Mouse (Mus musculus) forebrain, embryonic 12.5 days (tissue): ENCODE measurements around the gene Farsa. TPM values are rescaled to one million over a fixed set of nuclear protein-coding genes. Genes with fewer than 3 reads are reported as not detected.

Source experiments
- ATAC-seq: fragments of 200-750 bp; cut with Nextera tagmentation; 2 replicates; pipeline ENCODE4 v1.8.0; 2017; ENCODE audit warnings: moderate TSS enrichment; ENCODE audit not compliant: low FRiP score
- H3K27ac ChIP-seq: fragments of 300-500 bp; sonication (generic); 2 replicates; pipeline ENCODE4 v1.5.1; 2016; ENCODE audit warnings: mild to moderate bottlenecking
- H3K27me3 ChIP-seq: fragments of 300-500 bp; sonication (generic); 2 replicates; pipeline ENCODE4 v1.6.1; 2016; ENCODE audit warnings: mild to moderate bottlenecking
- H3K36me3 ChIP-seq: fragments of 300-500 bp; sonication (generic); replicated peaks from 2 replicates; pipeline ENCODE4 v1.6.1; 2016; ENCODE audit warnings: mild to moderate bottlenecking
- H3K4me1 ChIP-seq: fragments of 300-500 bp; sonication (generic); 2 replicates; pipeline ENCODE4 v1.6.1; 2016
- H3K4me2 ChIP-seq: fragments of 300-500 bp; sonication (generic); 2 replicates; pipeline ENCODE4 v1.6.1; 2016; ENCODE audit warnings: mild to moderate bottlenecking, moderate library complexity
- H3K4me3 ChIP-seq: fragments of 300-500 bp; sonication (generic); replicated peaks from 2 replicates; pipeline ENCODE4 v1.5.1; 2016; ENCODE audit warnings: mild to moderate bottlenecking
- H3K9ac ChIP-seq: fragments of 300-500 bp; sonication (generic); 2 replicates; pipeline ENCODE4 v1.6.1; 2016; ENCODE audit warnings: mild to moderate bottlenecking
- H3K9me3 ChIP-seq: fragments of 300-500 bp; sonication (generic); 2 replicates; pipeline ENCODE4 v1.6.1; 2016
- WGBS: fragments of 180-500 bp; shearing (Covaris S2); methylation state at CpG from one replicate; pipeline ENCODE4 v1.1.7; 2016; 5-methylcytosine and 5-hydroxymethylcytosine counted together
- polyA plus RNA-seq: library from polyadenylated mRNA; unstranded; fragments of >200 nt; fragmentation: Nextera tagmentation; extraction: Ambion mirVana; gene quantifications from 2 replicates; pipeline ENCODE4 v1.2.1, GENCODE M21; 2016

The Farsa gene
- polyA plus RNA-seq, 1 experiment from 2014 or later, result 111 TPM

DNA sequence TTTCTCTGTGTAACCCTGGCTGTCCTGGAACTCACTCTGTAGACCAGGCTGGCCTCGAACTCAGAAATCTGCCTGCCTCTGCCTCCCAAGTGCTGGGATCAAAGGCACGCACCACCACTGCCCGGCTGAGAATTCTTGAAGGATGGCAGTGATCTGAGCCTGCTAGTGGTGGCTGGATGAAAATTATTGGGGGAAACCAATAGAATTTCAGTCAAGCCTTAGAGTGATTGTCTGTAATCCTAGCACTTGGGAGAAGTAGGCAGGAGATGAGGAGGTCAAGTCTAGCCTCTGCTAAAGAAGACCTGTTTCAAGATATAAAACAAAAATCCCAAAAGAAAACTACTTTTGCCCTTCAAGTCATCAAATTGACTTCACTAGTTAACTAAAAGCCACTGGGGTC is 355 bp upstream of the Farsa start:
- H3K9me3 ChIP-seq, result no peaks in the 10 kb centered on the region
- peak; percentile 1; the same call in 1 of the 2 replicates for ATAC-seq
- H3K9ac ChIP-seq, result 0 out of 2 replicates have a peak overlapping the region, but pooled peaks have one; percentile 81
- peaks cover 20% of the 10 kb centered on the region for H3K4me1 ChIP-seq
- no peak overlapping the region for H3K27ac ChIP-seq
- peak overlapping the region; percentile 67 for H3K4me3 ChIP-seq
- peak overlapping the region; percentile 86; the same call in 1 of the 2 replicates for H3K4me2 ChIP-seq
- no peaks in the 10 kb centered on the region for H3K27me3 ChIP-seq
- peaks cover 24% of the 10 kb centered on the region for H3K36me3 ChIP-seq
- 92% methylated on average over 3 of the region's 3 CpGs for WGBS

DNA sequence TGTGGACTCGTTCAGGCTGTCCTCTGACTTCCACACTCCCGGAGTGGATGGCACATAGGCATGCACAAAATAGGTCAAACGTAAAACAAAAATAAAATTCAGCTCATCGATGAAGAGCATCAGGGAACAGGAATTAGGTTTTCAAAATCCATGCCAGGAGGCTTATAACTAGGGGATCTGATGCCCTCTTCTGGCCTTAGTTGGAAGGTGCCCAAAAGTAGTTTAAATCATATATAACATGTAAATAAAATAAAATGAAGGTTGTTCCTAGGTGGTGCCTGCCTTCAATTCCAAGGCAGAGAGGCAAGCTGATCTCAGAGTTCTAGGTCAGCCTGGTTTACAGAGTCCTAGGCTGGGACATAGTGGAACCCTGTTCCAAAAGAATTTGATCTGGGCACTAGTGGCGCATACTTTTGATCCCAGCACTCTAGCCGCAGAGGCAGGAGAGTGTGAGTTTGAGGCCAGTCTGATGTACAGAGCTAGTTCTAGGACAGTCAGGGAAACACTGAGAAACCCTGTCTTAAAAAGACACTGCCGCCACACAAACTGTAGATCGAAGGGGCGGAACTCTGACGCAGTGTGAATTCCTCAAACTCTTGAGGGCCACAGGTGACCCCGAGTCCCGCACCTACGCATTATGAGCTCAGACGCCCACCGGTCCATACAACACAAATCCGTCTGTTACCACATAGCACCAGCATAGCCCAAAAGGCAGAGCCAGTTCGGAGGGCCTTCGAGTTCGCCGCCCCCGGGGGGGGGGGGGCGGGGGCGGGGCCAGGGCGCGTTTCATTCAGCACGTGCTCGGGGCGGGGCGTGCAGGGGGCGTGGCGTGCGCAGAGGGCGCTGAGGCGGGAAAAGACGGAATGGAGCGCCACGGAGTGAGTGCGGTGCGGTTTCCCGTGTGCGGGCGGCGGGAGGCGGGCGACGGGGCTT is 14.9 kb downstream of the Farsa start, which contains the start of gene Syce2:
Syce2 (plus strand) TSS at position 736 of the 933 bp plus-strand sequence.
- H3K36me3 ChIP-seq, result peaks cover 39% of the 10 kb centered on the region
- 0 out of 2 replicates have a peak within 1 kb of the TSS, but pooled peaks have one; percentile 25 for H3K27ac ChIP-seq
- H3K4me1 ChIP-seq, result peaks cover 16% of the 10 kb centered on the region
- ATAC-seq, result peak; percentile 64
- H3K27me3 ChIP-seq, result peaks cover 17% of the 10 kb centered on the region
- 17% methylated on average over 43 of the region's 46 CpGs for WGBS
- no peaks in the 10 kb centered on the region for H3K9me3 ChIP-seq
- H3K9ac ChIP-seq, result peak within 1 kb of the TSS; percentile 57
- H3K4me2 ChIP-seq, result peak within 1 kb of the TSS; percentile 82
- peak within 1 kb of the TSS; percentile 44 for H3K4me3 ChIP-seq

DNA sequence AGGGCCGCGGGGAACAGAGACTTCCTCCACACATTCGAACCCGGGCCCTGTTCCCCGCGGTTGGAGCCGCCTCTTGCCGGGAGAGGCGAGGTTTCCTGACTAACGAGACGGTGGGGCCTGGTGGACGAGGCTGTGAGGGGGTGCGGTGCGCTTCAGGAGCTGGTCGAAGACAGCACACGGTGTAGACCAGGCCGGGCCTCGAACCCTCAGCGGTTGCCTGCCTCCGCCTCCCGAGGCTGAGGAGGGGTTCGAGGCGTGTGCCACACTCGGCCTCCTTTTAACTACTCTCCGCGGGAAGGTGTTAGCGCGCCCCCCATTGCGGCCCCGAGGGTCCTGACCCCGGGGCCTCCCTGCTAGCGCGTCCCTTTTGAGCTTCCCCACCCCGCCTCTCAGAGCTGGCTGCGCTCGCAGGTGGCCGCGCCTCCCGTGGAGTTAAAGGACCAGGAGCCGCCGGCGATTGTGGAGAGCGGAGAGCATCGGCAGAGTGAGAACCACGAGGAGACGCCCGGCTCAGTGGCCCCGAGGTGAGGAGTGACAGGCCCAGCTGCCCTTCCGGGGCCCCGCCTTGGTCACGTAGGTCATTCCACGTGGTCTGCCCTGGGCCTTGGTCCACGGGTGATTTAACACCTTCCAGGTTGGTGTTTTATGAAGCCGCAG is 15.6 kb downstream of the Farsa start:
- H3K4me3 ChIP-seq, result peak overlapping the region; percentile 44
- 3% methylated on average over 54 of the region's 54 CpGs for WGBS
- H3K27ac ChIP-seq, result no peak overlapping the region
- H3K27me3 ChIP-seq, result peaks cover 17% of the 10 kb centered on the region
- peak overlapping the region; percentile 57 for H3K9ac ChIP-seq
- H3K4me2 ChIP-seq, result peak overlapping the region; percentile 82
- ATAC-seq, result peak; percentile 72
- no peaks in the 10 kb centered on the region for H3K9me3 ChIP-seq
- H3K4me1 ChIP-seq, result peaks cover 17% of the 10 kb centered on the region
- peaks cover 31% of the 10 kb centered on the region for H3K36me3 ChIP-seq

DNA sequence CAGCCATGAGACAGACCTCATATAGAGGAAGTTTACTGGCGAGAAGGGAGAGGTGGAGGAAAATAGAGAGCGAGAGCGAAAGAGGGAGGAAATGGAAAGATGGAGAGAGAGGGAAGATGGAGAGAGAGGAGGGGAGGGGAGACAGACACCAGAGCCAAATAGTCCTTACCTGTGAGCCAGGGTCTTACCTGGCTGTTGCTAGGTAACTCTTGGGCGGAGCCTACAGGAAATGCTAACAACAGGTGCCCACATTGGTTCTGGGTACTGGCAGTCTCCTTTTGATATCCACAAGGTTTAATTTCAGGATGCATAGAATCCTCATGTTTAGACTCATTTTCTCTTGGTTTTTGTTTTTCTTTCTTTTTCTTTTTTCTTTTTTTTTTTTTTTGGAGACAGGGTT is 16.2 kb downstream of the Farsa start:
- Histone ChIP-seq H3K9ac (0 out of 2 replicates have a peak overlapping the region, but pooled peaks have one; percentile 57), H3K27ac (no peak overlapping the region)

DNA sequence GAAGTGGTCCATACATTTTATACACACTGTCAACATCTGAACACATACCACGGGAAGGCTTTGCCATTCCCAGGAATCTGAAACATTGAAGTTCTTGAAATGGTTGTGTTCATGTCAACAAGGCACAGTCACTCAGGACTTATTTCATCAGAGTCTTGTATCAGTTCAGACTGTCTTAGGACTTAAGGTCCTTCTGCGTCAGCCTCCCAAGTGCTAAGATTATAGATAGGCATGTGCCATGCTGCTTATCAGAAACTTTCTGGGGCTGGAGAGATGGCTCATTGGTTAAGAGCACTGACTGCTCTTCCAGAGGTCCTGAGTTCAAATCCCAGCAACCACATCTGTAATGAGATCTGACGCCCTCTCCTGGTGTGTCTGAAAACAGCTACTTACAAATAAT is 17.6 kb downstream of the Farsa start:
- no peaks in the 10 kb centered on the region for H3K9me3 ChIP-seq
- H3K4me2 ChIP-seq, result no peak overlapping the region
- no peak for ATAC-seq
- peaks cover 21% of the 10 kb centered on the region for H3K4me1 ChIP-seq
- peaks cover 17% of the 10 kb centered on the region for H3K27me3 ChIP-seq
- H3K36me3 ChIP-seq, result peaks cover 12% of the 10 kb centered on the region
- no peak overlapping the region for H3K27ac ChIP-seq
- H3K4me3 ChIP-seq, result no peak overlapping the region
- 86% methylated on average over 3 of the region's 3 CpGs for WGBS
- H3K9ac ChIP-seq, result no peak overlapping the region

More for the DNA sequence above, 16.2 kb downstream of the Farsa start:
- H3K4me2 ChIP-seq, result peak overlapping the region; percentile 82
- peak overlapping the region; percentile 44 for H3K4me3 ChIP-seq
- H3K4me1 ChIP-seq, result peaks cover 21% of the 10 kb centered on the region
- H3K36me3 ChIP-seq, result peaks cover 26% of the 10 kb centered on the region
- no peaks in the 10 kb centered on the region for H3K9me3 ChIP-seq
- WGBS, result 69% methylated on average over 4 of the region's 4 CpGs
- H3K27me3 ChIP-seq, result peaks cover 17% of the 10 kb centered on the region
- ATAC-seq, result no peak

DNA sequence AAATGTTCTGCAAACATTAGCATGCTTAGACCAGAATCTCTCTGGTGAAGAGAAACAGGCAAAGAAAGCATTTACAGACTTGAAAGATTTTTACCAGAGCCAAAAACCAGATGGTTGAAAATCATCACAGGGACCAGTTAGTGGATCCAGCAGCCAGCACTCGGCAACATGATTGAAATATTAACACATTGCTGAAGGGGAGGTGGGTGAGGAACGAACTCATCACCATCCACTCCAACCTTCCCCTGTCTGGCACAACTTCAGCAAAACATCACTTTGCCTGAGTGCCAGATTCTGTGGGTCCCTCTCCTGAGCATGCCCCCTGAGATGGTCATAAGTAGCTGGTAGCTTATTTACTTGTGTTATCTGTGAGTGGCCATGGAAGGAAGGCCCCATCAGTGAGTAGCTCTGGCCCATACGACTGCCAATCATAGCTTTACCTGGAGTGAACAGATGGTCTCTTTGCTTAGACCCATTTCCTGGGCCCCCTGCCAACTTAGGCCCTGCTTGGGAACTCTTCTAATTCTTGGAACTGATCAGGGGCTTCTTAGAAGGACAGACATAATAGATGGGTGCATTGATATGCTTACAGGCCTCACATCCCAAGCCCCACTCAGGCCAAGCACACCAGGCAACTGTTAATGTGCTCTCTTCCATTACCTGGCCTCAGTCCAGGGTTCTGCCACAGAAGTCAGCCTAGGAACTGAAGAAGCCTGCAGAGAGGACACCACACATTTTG is 20.7 kb downstream of the Farsa start:
- no peak overlapping the region for H3K9ac ChIP-seq
- no peak for ATAC-seq
- no peak overlapping the region for H3K4me2 ChIP-seq
- H3K4me3 ChIP-seq, result no peak overlapping the region
- H3K4me1 ChIP-seq, result peaks cover 11% of the 10 kb centered on the region
- H3K36me3 ChIP-seq, result no peaks in the 10 kb centered on the region; the same call in 1 of the 2 replicates
- H3K9me3 ChIP-seq, result no peaks in the 10 kb centered on the region
- 71% methylated on average over 3 of the region's 3 CpGs for WGBS
- peaks cover 7% of the 10 kb centered on the region for H3K27me3 ChIP-seq
- 0 out of 2 replicates have a peak overlapping the region, but pooled peaks have one; percentile 31 for H3K27ac ChIP-seq

DNA sequence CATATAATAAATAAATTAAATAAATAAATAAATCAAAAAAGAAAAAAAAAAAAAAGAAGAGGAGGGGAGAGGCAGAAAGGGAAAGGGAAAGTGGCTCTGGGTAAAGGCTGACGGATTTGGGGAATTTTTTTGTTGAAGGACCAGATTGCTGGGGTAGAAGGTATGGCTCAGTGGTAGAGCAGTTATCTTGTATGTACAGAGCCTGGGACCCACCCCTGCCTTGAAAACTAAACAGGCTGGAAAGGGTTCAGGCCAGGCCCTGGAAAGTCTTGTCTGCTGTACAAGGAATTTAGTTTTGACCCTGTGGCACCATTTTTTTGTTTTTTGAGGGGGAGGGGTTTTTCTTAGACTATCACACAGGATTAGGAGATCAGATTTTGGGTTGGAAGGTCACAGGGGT is 22.1 kb downstream of the Farsa start:
- Histone ChIP-seq H3K4me2 (no peak overlapping the region), H3K9ac (no peak overlapping the region), H3K4me3 (no peak overlapping the region), H3K9me3 (no peaks in the 10 kb centered on the region), H3K27me3 (no peaks in the 10 kb centered on the region), H3K36me3 (peaks cover 6% of the 10 kb centered on the region), H3K4me1 (peaks cover 5% of the 10 kb centered on the region; the same call in 1 of the 2 replicates), H3K27ac (no peak overlapping the region)
- 85% methylated on average over 1 of the region's 1 CpGs for WGBS
- ATAC-seq, result no peak

DNA sequence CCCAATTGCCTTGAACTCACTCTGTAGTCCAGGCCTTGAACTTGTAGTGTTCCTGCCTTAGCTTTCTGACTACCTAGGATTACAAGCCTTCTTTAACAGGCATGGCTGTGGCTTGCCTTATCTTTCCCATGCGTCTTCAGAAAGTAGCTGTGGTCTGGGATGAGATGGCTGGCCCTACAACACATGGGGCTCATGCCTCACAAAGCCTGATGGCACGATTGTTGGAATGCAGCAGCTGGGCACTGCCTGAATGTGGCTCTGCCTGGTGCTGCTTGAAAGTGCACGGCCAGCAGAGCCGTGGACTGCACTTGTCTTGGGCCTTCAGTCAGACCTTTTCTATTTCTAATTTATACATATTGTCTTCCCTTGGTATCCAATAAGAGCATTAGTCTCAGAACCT is 27.9 kb downstream of the Farsa start:
- no peak for ATAC-seq
- WGBS, result 87% methylated on average over 4 of the region's 4 CpGs
- H3K27me3 ChIP-seq, result no peaks in the 10 kb centered on the region
- H3K4me3 ChIP-seq, result no peak overlapping the region
- H3K36me3 ChIP-seq, result peaks cover 41% of the 10 kb centered on the region
- H3K4me1 ChIP-seq, result no peaks in the 10 kb centered on the region
- no peaks in the 10 kb centered on the region for H3K9me3 ChIP-seq
- H3K27ac ChIP-seq, result no peak overlapping the region
- no peak overlapping the region for H3K4me2 ChIP-seq
- no peak overlapping the region for H3K9ac ChIP-seq

DNA sequence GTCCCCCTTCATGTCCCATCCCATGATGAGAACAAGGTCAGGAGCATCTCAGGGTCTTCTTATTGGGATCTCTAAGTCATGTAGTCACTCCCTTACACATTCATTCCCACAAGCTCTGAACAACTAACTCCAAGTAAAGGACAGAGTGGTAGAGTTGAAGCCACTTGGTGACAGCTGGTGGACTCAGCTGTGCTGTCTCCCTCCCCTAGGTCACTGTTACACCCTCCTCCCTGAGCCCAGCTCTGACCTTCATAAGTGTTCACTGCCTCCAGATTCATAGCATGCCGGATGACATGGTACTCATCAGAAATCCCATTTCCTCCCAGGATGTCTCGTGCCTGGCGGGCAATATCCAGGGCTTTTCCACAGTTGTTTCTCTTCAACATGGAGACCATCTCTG is 31.5 kb downstream of the Farsa start:
- H3K4me2 ChIP-seq, result no peak overlapping the region
- H3K9me3 ChIP-seq, result no peaks in the 10 kb centered on the region
- no peak overlapping the region for H3K27ac ChIP-seq
- WGBS, result 92% methylated on average over 3 of the region's 3 CpGs
- H3K9ac ChIP-seq, result no peak overlapping the region
- no peak for ATAC-seq
- H3K36me3 ChIP-seq, result peaks cover 46% of the 10 kb centered on the region
- peaks cover 12% of the 10 kb centered on the region for H3K4me1 ChIP-seq
- no peak overlapping the region for H3K4me3 ChIP-seq
- H3K27me3 ChIP-seq, result no peaks in the 10 kb centered on the region

DNA sequence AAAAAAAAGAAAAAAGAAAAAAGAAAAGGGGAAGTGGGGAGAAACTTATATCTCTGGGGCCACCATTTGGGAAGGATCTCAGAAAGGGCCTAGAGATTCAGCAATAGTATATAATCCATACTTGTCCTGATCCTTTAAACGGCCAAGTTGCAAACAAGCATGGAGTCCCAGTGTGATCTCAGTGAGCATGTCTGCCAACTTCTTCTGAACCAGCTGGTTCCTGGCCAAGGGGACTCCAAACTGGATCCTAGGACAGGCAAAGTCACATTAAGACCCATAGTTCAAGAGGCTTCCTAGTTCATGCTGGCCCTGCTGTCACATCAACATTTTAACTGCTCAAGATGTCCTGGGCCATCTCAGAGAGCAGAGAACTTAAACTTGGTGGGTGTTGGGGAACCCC is 32.4 kb downstream of the Farsa start:
- 91% methylated on average over 1 of the region's 1 CpGs for WGBS

DNA sequence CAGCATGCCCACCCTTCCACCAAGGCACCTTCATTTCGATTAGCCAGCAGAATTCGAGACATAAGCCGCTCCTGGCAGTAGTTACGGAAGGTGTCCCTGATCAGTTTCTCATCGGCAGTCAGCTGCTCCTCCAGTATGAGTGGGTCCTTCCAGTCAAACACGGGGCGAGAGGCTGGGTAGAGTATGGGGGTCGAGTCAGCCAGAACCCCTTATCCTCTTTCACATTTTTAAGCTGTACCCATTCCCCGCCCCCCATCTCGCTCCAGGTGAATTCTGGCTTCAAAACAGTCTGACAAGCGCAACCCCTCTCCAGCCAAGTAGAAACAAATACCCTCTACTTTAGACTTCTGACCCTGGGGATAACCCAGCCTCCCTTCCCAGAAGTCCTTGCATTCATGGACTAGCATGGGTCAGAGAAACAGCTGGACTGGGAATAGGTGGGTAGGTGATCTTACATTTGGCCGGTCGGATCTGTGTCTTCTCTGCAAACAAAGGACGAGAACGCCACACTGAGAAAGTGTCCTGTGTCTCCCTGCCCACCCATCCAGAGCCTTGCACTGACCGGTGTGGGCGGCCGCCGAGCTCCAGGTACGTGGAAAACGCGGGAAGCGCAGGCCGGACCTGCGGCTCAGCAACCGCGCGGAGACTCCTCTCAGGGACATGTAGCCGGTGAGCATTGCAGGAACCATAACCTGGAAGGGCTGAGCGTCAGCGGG is 36.4 kb downstream of the Farsa start:
- peak overlapping the region; percentile 54; the same call in 1 of the 2 replicates for H3K27ac ChIP-seq
- no peaks in the 10 kb centered on the region for H3K9me3 ChIP-seq
- peak; percentile 54 for ATAC-seq
- peak overlapping the region; percentile 90 for H3K4me2 ChIP-seq
- H3K9ac ChIP-seq, result peak overlapping the region; percentile 79
- peak overlapping the region; percentile 68 for H3K4me3 ChIP-seq
- H3K4me1 ChIP-seq, result peaks cover 19% of the 10 kb centered on the region
- no peaks in the 10 kb centered on the region for H3K27me3 ChIP-seq
- H3K36me3 ChIP-seq, result peaks cover 15% of the 10 kb centered on the region
- 12% methylated on average over 31 of the region's 31 CpGs for WGBS

More for the DNA sequence above, 32.4 kb downstream of the Farsa start:
- Histone ChIP-seq H3K36me3 (peaks cover 42% of the 10 kb centered on the region), H3K27ac (no peak overlapping the region), H3K27me3 (no peaks in the 10 kb centered on the region), H3K4me1 (peaks cover 16% of the 10 kb centered on the region), H3K4me2 (no peak overlapping the region), H3K4me3 (no peak overlapping the region), H3K9me3 (no peaks in the 10 kb centered on the region), H3K9ac (no peak overlapping the region)
- no peak for ATAC-seq
